Mouse (Mus musculus): ENCODE results near the gene Cfap97d1.

DNA sequence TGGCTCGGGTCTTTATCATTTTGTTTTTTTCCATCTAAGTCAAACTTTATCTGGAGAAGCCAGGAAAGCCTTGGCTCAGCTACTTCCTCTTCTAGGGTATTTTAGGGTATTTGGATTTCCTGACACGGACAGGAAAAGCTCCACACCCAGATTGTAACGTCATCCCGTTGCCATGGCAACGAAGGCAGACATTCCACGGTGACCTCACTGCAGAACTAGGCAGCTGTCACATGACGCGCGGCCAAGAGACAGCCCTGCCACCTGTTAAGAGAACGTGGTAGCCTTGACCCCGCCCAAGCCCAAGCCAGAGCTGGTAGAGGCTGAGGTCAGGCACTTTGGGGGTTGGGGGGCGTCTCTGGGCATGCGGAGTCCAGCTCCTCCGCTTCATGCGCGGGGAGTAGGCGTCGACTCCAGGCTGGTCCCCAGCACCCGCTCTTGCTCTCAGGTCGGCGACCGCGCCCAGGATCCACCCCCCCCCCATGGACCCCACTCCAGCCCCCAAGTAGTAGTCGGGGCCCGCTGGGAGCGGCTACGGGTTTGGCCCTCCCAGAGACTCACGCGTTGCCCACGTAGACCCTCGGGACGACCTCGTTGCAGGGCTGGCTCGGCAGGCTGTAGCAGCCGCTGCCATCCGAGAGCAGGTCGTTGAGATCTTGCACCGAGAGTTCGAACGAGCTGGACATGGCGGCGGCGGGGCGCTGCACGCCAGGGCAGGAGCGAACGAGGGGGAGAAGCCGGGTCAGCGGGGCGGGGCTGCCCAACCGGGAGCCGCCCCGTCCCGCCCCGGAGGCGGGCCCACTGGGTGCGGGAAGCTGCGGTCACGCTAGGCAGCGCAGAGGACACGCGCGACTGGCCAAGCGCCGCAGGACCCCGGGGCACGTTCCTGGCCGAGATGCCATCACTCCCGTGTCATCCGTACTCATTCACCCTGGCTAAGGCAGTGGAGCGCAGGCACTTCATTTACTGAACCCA lies at the start of gene Cfap97d1:
- no peak for TF ChIP-seq GATA2 (IDR thresholded peaks at IDR 0.05; ENCODE audit: borderline replicate concordance, low read depth, low read length)
- TF ChIP-seq TAL1 (conservative IDR thresholded peaks at IDR 0.05; ENCODE audit: low read depth, low read length) = no peak
